Mouse (Mus musculus): ENCODE data around the gene Nup210l. TPM values are rescaled to one million over a fixed set of nuclear protein-coding genes. Genes with fewer than 3 reads are reported as not detected.
A peak's percentile ranks its signal among the peaks of the same experiment; 100 is the strongest.
"Not testable (repeated sequence)": the region's sequence is repeated elsewhere in the genome, so short reads cannot be mapped to it uniquely, and the experiment has no call there.

Nup210l gene
- total RNA-seq, 2 experiments from 2014 or later = 0.24 to 0.42 TPM

DNA sequence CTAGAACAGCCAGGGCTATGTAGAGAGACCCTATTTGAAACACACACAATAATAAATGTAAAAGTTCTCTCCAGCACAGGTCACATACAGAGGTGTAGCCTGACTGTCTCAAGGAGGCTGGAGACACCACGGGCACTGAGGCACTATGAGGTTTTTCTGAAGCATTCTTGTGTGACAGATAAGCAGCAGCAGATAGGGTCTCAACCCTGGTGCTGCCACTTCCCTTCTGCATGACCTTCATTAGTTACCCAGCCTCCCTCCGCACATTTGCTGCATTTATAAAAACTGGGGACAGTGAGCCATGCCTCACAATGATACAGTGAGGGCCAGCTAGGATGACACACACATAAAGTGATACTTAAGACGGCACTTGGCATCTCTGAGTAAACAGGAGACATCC lies 119.0 kb downstream of the Nup210l start:
- DNase-seq = no peak

DNA sequence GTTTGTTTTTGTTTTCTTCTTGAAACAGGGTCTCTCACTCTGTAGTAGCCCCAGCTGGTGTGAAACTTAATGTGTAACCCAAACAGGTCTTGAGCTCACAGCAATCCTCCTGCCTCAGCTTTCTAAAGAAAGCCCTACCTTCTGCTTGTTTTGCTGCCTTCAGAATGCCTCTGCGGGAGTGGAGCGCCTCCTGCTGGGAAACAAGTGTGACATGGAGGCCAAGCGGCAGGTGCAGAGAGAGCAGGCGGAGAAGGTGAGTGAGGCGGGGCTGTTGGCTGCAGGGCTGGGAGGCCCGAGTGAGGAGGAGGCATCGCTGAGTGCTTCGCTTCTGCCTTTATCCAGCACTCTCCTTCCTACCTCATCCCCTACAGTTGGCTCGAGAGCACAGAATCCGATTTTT lies 120.4 kb downstream of the Nup210l start:
- no peak for DNase-seq

DNA sequence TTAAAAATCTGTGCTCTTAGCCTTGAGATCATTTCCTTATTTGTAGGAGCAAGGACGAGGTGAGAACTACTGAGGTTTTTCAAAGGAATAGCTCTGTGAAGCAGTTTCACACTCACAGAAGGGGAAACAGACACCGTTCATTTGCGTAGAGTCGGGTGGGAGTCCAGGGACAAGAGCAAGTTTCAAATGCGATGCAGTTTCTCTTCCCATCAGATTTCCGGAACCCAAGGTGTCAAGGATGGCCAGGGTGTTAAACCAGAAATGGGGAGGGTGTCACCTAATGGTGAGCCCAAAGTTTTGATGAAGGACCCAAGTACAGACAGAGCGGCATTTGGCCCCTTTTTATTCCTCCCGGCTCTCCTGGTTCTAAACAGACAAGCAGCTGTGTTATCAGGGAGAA lies 127.1 kb downstream of the Nup210l start:
- DNase-seq = no peak

DNA sequence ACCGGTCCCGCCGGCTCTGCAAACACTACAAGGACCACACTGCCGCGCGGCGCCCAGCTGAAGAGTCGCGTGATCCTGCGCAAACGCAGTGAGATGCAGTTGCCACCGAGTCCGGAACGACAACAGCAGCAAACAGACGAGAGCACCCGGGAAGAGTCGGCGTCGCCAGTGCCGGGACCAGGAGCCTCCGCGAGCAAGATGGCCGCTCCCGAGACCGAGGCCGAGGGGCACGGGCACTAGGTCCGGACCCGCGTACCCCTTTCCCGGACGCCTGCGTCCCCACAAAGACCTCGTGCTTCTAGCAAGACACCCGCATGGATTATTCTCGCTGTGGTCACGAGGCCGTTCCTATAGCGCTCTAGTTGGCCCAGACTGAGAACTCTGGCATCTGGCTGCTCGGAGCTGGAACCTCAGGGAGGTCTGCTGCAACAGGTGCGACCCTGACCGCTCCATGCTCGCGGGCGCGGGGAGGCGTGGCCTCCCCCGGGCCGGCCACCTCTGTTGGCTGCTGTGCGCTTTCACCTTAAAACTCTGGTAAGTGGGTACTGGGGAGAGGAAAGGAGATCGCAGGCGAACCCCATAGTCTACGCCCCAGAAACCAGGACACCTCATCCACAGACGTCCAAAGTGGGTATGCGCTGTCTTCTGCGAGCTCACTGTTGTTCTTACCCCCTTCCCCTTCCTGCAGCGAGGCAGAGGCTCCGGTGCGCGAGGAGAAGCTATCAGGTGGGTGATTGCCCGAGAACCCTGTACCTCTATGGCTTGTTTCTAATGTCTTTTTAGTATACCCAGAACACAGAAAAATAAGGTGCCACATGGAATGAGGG lies 127.8 kb downstream of the Nup210l start, which contains the start of gene Jtb:
TSS of gene Jtb (plus strand) at position 91 of the 827 bp plus-strand sequence.
- peak; percentile 94 for DNase-seq

DNA sequence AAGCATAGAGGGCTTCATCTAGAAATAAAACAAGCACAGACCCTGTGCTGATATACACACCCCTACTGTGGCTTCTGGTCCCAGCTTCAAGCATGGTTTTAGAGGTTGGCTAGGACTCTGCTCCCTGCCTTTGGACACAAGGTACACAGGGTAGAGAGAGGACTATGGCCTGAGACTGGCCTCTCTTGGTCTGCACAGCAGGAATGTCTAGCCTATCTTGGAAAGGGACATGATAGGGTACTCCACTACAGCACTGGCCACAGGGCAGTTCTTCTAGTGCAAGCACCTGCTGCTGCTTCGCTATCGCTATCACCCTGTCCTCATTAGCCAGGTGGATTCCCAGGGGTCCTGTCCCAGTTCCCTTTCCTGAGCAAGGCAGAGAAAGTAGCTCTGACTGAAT lies 137.3 kb downstream of the Nup210l start:
- no peak for DNase-seq

DNA sequence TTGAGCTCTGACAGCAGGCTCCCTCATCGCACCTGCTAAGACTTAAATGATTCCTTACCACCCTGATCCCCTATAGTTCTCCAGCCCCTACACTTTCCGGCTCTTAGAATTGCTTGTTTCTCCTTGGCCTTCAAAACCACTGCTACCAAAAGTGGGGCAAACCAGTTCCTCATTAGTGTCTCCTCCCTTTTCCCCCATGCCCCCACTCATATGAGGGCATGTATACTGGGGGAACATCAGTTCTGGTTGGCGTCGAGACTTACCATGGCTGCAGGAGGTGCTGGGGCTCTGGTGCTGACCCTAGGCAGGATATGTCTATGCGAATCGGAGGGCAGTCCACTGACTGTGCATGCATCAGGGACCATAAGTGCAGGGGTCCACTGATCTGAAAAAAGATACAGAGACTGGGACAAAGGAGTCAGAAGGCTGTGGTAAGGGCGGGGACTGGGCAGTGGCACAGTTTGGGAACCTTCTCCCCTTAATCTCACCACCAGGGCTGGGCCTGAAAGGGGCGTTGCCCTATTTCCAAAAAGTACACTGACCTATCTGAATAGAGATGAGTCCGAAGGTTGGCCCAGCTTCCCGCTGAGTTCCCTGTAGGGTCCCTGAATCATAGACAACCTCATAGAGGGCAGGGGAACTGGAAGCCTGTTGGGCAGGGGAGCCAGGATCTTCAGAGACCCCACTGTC lies 137.9 kb downstream of the Nup210l start:
- no peak for DNase-seq

DNA sequence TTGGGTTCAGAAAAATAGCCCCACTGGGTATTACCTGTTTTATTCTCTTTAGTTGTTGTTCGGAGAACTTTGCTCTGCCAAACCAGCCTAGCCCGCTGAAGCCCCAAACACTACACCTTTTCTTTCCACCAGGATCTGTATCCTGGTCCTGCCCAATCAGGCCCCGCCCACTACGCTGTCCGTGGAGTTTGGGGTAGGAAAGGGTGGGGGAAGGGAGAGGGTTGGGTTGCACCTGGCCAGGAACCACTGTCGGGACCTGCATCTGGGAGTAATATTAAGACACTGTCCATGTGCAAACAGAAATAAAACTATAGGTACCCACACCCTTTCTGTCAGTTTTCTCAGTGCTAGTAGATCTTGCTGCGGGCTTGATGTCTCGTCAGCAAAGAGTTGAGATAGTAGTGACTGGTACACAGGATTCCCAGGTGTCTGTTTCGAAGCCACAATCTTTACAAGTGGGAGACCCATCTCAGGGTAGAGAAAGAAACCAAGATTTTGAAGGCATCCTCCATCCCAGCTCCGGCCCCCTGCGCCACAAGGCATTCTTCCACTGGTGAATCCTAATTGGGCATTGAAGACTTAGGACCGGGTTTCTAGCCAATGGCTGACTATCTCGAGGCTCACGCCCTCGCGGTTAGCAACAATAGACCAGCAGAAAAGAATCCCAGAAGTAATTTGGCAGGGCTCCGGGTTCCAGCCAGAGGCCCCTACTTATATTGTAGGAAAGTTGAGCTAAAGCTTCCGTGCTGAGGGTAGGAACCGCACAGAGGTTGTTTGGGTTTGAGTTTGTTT lies 139.2 kb downstream of the Nup210l start, which contains the start of gene Creb3l4:
TSS of gene Creb3l4 (minus strand) at position 529 of the 792 bp plus-strand sequence.
- peak; percentile 60 for DNase-seq

DNA sequence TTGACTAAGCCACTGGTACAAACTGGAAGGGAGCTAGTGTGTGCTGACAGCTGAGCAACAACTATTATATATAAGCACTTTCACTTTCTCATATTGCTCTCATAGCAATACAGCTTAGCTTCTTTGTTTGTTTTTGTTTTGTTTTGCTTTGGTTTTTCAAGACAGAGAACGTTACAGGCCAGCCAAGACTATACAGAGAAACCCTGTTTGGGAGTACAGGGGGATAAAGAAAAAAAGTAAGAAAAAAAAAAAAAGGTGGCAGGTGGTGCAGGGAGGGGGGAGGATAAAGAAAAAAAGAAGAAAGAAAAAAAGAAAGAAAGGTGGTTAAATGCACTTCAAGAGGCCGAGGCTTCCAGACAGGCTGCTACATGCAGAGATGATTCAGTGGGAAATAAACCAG lies 141.5 kb downstream of the Nup210l start:
- DNase-seq = no peak

DNA sequence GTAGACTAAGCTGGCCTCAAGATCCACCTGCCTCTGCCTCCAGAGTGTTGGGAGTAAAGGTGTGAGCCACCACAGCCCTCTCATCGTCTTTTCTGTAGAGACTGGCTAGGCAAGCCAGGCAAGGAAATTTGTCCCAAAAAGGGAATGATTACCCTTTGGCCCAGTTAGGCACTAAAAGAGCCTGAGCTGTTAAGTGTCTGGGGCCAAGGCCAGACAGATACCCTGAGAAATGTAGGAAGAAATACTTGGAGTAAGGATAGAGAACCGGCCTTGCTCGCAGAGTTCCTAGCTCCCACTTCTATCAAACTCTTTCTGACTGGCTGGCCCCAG lies 143.7 kb downstream of the Nup210l start:
- DNase-seq = no peak

DNA sequence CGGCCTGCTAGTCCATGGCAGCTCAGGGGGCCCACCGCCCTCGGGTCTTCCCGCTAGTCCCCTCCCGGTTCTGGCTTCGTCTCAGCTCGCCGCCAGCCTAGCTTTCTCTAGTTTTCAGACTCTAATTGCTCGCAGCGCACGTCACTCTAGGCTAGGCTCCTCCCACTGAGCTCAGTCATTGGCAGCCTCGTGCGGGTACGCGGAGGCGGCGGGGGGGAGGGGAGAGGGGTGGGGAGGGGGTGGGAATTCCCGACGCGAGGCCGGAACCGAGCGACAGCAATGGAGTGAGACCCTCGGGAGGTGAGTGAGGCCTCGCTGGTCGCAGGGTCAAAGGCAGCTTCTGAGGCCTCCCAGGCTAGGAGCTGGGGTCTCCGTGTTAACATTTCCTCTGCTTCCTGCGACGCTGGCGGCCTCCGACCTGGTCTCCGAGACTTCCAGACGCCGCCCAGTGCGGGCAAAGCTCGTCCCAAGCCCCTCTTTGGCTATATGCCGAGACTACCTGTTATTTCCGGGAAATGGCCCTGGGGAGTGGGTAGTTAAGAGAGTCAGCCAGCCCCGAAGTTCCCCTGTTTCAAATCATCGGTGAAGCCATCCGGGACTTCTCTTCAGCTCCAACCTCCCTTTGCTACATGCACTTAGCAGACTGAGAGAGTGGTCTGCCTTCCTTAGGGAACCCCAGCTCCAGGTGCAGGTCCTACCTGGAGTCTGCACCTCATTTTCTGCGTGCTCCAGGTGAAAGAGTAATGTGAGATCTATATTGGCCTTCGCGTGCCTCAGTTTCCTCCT lies 144.2 kb downstream of the Nup210l start, which contains the start of gene Slc39a1:
TSS of gene Slc39a1 (plus strand) at position 213 of the 786 bp plus-strand sequence.
- peak; percentile 94 for DNase-seq

DNA sequence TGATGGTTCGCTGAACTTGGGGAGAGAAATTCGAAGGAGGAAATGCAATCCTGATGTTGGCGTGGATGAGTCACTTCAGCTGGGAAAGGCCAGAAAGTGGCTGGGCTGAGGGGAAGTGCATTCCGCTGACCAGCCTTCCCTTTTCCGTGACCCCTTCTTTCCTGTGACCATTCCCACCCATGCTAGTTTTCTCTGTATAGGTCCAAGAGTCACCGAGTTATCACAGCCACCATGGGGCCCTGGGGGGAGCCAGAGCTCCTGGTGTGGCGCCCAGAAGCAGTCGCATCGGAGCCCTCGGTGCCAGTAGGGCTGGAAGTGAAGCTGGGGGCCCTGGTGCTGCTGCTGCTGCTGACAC lies 144.8 kb downstream of the Nup210l start:
- DNase-seq = peak; percentile 56

DNA sequence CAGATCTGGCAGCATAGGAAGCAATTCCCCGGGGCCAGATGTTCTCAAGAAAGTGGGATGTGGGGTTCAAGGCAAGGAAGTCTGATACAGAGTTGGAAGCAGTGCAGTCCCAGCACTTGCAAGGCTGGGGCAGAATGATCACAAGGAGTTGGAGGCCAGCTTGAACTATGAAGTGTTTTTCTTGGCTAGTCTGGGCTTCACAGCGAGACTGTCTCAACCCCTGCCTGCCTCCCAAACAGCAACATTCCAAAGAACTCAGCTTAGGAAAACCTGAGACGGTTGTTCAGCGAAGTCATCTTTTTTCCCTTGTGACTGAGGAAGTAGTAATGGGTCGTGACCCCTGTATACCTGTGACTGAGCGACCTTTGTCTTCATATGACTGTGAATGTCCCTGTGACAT lies 146.9 kb downstream of the Nup210l start:
- DNase-seq = no peak

DNA sequence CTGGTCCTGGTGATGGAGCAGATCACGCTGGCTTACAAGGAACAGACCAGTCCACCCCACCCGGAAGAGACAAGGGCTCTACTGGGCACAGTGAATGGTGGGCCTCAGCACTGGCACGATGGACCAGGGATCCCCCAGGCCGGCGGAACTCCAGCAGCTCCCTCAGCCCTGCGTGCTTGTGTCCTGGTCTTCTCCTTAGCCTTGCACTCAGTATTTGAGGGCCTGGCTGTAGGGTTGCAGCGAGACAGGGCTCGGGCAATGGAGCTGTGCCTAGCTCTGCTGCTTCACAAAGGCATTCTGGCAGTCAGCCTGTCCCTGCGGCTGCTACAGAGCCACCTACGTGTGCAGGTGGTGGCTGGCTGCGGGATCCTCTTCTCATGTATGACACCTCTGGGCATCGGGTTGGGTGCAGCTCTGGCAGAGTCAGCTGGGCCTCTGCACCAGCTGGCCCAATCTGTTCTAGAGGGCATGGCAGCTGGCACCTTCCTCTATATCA lies 147.8 kb downstream of the Nup210l start:
- DNase-seq = not testable (repeated sequence)

DNA sequence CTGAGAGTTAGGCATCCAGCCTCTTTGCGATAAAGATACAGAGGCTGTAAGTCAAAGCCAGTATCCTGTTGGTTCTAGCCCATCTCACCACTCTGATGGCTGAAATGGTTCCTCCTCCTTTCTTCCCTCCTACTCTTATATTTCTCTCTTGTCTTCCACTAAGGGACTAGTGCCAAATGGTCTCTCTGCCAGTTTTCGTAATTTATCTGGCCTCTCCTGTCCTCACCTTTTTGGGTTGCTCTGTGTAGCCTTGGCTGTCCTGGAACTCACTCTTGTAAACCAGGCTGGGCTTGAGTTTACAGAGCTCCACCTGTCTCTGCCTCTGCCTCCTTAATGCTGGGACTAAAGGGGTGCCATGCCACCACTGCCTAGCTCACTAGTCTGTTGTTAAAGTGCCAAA lies 148.7 kb downstream of the Nup210l start:
- not testable (repeated sequence) for DNase-seq

DNA sequence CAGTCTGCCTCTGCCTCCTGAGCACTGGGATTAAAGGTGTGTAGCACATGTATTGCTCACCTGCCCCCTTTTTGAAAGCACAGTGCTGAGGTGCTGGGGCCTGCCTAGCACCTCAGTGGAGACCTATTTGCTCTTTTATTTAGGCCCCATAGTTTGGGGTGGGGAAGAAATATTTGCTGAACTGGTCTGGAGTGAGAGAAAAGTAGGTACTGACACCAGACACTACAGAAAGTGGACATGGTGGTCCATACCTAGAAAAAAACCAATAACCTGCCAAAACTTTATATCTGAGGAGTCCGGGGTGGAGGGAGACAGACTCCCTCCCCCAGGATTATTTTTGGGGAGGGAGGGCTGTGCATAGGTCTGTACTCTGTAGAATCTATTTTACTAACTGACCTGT lies 149.2 kb downstream of the Nup210l start:
- not testable (repeated sequence) for DNase-seq

DNA sequence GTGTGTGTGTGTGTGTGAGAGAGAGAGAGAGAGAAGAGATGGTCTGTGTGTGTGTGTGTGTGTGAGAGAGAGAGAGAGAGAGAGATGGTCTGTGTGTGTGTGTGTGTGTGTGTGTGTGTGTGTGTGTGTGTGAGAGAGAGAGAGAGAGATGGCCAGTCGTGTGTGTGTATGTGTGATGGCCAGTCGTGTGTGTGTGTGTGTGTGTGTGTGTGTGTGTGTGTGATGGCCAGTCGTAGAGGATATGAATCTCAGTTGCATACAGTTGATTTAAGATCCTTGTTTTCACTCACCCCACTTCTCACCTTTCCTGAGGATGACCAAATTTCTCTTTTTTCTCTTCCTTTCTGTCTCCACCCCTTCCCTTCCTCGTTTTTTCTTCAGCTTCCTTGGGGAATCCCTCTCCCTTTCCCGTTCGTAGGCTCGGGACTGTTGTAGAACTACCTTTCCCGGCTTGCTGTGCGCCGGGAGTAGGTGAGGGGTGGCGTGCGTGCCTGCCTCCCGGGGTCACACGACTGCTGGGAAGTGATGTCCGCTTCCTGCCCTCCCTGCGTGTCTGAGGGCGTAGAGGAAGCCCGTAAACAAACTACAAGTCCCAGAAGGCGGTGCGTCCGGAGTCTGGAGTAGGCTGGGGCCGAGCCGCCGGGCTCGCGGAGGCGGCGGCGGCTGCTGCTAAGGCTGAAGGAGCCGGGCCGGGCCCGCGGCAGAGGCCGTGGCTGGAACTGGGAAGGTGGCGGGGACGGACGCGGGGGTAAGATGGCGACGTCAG lies 149.9 kb downstream of the Nup210l start, which contains the start of gene Crtc2:
TSS of gene Crtc2 (plus strand) at position 511 of the 766 bp plus-strand sequence.
- DNase-seq = peak; percentile 95

DNA sequence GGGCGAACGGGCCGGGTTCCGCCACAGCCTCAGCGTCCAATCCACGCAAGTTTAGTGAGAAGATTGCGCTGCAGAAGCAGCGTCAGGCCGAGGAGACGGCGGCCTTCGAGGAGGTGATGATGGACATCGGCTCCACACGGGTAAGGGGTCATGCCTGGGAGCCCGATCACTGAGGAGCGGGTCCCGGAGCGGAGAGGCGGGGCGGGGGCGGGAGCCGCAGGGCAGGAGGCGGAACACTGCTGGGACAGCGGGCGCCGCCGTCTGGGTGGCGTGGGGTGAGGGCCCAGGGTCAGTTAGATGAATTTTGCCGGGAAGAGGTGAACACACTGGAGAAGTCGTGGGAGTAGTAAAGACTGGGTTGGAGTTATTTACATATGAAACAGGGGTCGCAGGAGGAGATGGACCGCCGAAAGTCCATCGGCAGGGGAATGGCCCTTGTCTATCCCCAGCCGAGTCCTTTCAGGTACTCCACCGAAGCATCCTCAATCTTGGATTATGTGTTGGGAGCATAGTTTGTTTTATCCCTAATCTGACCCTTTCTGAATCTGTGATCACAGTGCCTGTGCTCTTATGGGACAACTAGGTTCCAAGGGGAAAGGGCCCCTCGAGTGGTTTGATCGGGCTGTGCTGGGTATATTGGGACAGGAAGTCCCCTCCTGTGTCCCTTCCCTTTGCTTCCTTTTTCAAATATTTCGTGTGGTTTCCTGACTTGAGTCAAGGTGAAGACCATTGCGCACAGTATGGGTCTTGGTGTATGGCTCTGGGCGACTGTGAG lies 150.7 kb downstream of the Nup210l start:
- DNase-seq = peak; percentile 77

DNA sequence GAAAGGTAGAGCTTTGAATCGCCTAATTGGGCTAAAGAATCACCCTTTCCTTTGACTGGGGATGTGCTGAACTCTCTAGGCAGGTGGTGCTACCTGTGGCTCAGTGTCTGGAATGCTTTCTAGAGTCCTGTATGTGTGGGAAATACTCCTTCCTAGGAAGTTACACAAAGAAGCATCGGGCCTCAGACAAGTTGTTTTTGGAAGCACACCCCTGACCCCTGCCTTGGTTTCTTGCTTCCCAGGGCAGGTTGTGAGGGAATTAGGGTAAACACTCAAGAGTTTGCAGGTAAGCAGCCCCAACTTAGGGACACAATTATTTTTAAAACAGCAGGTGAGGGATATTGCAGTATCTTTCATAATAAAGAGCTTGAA lies 151.2 kb downstream of the Nup210l start:
- no peak for DNase-seq

DNA sequence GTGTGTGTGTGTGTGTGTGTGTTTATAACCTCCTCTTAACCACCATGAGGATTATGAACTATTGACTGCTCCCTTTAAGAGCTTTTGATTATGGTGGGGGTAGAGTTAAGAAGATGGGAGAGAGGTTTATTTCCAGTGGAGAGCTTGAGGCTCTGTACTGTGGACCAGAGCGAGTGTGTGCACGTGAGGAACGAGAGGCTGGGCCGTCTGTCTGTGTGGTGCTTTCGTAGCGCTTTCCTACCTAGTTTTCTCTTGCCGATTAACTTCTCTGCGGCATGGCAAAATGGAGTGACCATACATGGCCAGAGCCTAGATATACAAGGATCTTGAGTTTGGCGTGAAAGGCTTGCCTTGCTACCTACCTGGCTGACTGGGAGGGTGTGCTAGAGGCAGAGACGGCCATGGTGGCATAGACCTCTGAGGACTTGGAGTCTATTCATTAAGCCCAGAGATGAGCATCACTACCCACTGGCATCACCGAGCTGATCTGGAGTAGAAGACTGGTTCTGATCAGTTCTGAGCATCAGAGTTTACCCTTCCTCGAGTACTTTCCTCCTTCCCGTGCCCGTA lies 151.9 kb downstream of the Nup210l start:
- DNase-seq = no peak
